In genomic region chr11:75870386-75870785, GRCm38 (mm10) we compare ENCODE assay signal across 13 mouse cellular contexts.
DNase-seq lines count a peak whose midpoint lies in the region; ATAC-seq and TF ChIP-seq lines count a peak whose summit lies in the region.
"Had no signal": no experiment of that assay in that cellular context is flagged by ENCODE, and none has a peak within 500 bp of the region (broad histone marks: within the 10 kb centered on the region; RNA-seq: fewer than 3 reads in every experiment).

No protein-coding gene starts in this region.

- H3K9ac ChIP-seq in forebrain, postnatal 0 days = no peak overlapping the region
- H3K9ac ChIP-seq in midbrain, embryonic 15.5 days = no peak overlapping the region
- H3K9ac ChIP-seq: heart, embryonic 13.5 days; limb, embryonic 13.5 days had no signal

- 29% methylated on average over 5 of the region's 5 CpGs for WGBS in forebrain, postnatal 0 days
- WGBS in midbrain, embryonic 15.5 days = 55% methylated on average over 5 of the region's 5 CpGs
- WGBS in lung, adult 2 months = 81% methylated on average over 5 of the region's 5 CpGs

- H3K4me1 ChIP-seq in forebrain, postnatal 0 days (ENCODE audit: insufficient read depth) = peaks cover 7% of the 10 kb centered on the region; the same call in 1 of the 2 replicates
- peaks cover 24% of the 10 kb centered on the region for H3K4me1 ChIP-seq in midbrain, embryonic 15.5 days
- H3K4me1 ChIP-seq in lung, adult 2 months (ENCODE audit: control insufficient read depth, insufficient read depth, low read length) = peaks cover 6% of the 10 kb centered on the region

- DNase-seq in layer of hippocampus, adult 2 months (ENCODE audit: low spot score in 2 of 2) = no peak
- no peak for DNase-seq in layer of hippocampus, adult 8-10 months (ENCODE audit: low spot score in 2 of 2)
- DNase-seq in cerebellum, postnatal 25 days = peak; percentile 59 to 69
- no peak for DNase-seq in forebrain, postnatal 0 days
- no peak for DNase-seq in left cerebral cortex, adult 9 months (ENCODE audit: low spot score in 2 of 2)
- DNase-seq in lung, adult 2 months = no peak
- DNase-seq: adrenal gland, adult 8-10 months; embryo, embryonic 11 days; lung, postnatal 36 days had no signal

- H3K27ac ChIP-seq in layer of hippocampus, adult 2 months = peak overlapping the region; percentile 80
- no peak overlapping the region for H3K27ac ChIP-seq in forebrain, postnatal 0 days (ENCODE audit: low read depth, low read length)
- H3K27ac ChIP-seq in midbrain, embryonic 15.5 days = peak overlapping the region; percentile 32; the same call in 1 of the 2 replicates
- H3K27ac ChIP-seq: heart, embryonic 13.5 days; left cerebral cortex, adult 2 months; limb, embryonic 13.5 days had no signal

- TF ChIP-seq CTCF in layer of hippocampus, adult 2 months (conservative IDR thresholded peaks at IDR 0.05) = no peak
- no peak for TF ChIP-seq CTCF in forebrain, postnatal 0 days (IDR thresholded peaks at IDR 0.05; ENCODE audit: low read depth)
- no peak for TF ChIP-seq CTCF in lung, adult 2 months (IDR thresholded peaks at IDR 0.05; ENCODE audit: insufficient read depth, low read length)

- no peaks in the 10 kb centered on the region for H3K9me3 ChIP-seq in forebrain, postnatal 0 days (ENCODE audit: low read length)
- H3K9me3 ChIP-seq in midbrain, embryonic 15.5 days = no peaks in the 10 kb centered on the region
- H3K9me3 ChIP-seq: heart, embryonic 13.5 days; limb, embryonic 13.5 days had no signal

- ATAC-seq in forebrain, postnatal 0 days = peak; percentile 72; the same call in 1 of the 2 replicates
- ATAC-seq in midbrain, embryonic 15.5 days (replicated peaks) = 0 out of 2 replicates have a peak, but pooled peaks have one; percentile 30

- no peaks in the 10 kb centered on the region for H3K36me3 ChIP-seq in forebrain, postnatal 0 days (ENCODE audit: insufficient read depth)
- no peaks in the 10 kb centered on the region for H3K36me3 ChIP-seq in midbrain, embryonic 15.5 days (replicated peaks)
- H3K36me3 ChIP-seq: heart, embryonic 13.5 days; limb, embryonic 13.5 days had no signal

- no peak for TF ChIP-seq POLR2A in lung, adult 2 months (IDR thresholded peaks at IDR 0.05; ENCODE audit: borderline replicate concordance, extremely low read depth, low read depth, low read length)

- no peaks in the 10 kb centered on the region for H3K27me3 ChIP-seq in forebrain, postnatal 0 days (ENCODE audit: insufficient read depth, low read length)
- H3K27me3 ChIP-seq in midbrain, embryonic 15.5 days (replicated peaks) = no peaks in the 10 kb centered on the region
- H3K27me3 ChIP-seq: limb, embryonic 13.5 days had no signal

- no peak overlapping the region for H3K4me3 ChIP-seq in layer of hippocampus, adult 2 months
- H3K4me3 ChIP-seq in forebrain, postnatal 0 days (ENCODE audit: low read depth, low read length) = no peak overlapping the region
- H3K4me3 ChIP-seq in midbrain, embryonic 15.5 days = no peak overlapping the region
- H3K4me3 ChIP-seq in lung, adult 2 months (replicated peaks; ENCODE audit: extremely low read depth, low read depth, low read length) = no peak overlapping the region
- H3K4me3 ChIP-seq: heart, embryonic 13.5 days; left cerebral cortex, adult 2 months; limb, embryonic 13.5 days had no signal

- no peak overlapping the region for H3K4me2 ChIP-seq in forebrain, postnatal 0 days (ENCODE audit: low read depth)
- no peak overlapping the region for H3K4me2 ChIP-seq in midbrain, embryonic 15.5 days
- H3K4me2 ChIP-seq: heart, embryonic 13.5 days; limb, embryonic 13.5 days had no signal

Comparison
In these comparisons a context has a peak if more than half of its experiments do, and no peak if none do; other contexts are left out.
1. DNase-seq: peak in cerebellum, postnatal 25 days (2 of 2); none in layer of hippocampus, adult 2 months (0 of 2), layer of hippocampus, adult 8-10 months (0 of 2), forebrain, postnatal 0 days (single experiment), left cerebral cortex, adult 9 months (0 of 2) and lung, adult 2 months (single experiment).